Mouse (Mus musculus) monocyte, adult 5-6 weeks (primary cell): ENCODE data around the gene Ccnt1. TPM values are rescaled to one million over a fixed set of nuclear protein-coding genes. Genes with fewer than 3 reads are reported as not detected.
A peak's percentile ranks its signal among the peaks of the same experiment; 100 is the strongest.

Experiments
- ATAC-seq: fragments of 153-309, 156-312 bp; replicated peaks from 2 replicates; pipeline ENCODE4 v1.8.0; 2017; ENCODE audit warnings: mild to moderate bottlenecking; ENCODE audit not compliant: low TSS enrichment, insufficient number of reproducible peaks, severe bottlenecking, poor library complexity, low FRiP score
- total RNA-seq: library from RNA; stranded (forward); fragments of 200-1000, 200-491, 200-594 nt; gene quantifications from 3 replicates; pipeline ENCODE4 v1.2.3, GENCODE M21; 2017

Gene Ccnt1
- total RNA-seq, 1 experiment from 2014 or later, result 124 TPM

- ATAC-seq, result peak; percentile 91
These were observed 3.2 kb downstream of the Ccnt1 start for GRCm38 (mm10) chr15:98567278-98568134.

DNA sequence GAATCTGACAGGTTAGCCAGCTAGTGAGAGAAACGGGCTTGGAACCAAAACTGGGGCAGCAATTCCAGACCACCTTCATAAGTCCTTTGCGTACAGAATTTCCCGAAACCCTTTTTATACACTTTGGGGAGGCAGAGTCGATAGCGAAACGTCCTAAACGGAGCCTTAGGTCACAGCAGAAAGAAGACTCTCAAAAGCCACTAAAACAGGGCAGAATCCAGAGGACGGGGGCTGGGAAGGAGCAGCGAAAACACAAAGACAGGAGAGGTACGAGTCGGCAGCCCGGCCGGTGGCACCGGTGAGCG lies 3.8 kb downstream of the Ccnt1 start:
- ATAC-seq, result no peak; the same call in 1 of the 2 replicates

DNA sequence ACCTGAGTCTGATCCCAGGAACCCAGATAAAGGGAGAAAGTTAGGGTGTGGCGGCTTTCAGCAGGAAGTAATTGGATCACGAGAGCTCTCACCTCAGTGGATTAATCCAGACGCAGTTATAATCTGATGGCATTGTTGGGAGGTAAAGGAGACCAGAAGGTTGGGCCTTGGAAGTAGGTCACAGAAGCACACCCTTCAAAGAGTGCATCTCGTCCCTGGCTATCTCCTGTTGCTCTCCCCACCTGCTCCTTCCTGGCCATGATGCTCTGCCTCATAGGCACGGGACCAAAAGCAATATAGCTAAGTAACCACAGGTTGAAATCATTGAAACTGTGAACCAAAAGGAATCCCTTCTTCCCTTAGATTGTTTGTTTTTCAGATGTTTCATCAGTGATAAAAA lies 13.5 kb downstream of the Ccnt1 start:
- no peak for ATAC-seq

GRCm38 (mm10) chr15:98555881-98556280 lies 14.8 kb downstream of the Ccnt1 start:
- no peak for ATAC-seq

DNA sequence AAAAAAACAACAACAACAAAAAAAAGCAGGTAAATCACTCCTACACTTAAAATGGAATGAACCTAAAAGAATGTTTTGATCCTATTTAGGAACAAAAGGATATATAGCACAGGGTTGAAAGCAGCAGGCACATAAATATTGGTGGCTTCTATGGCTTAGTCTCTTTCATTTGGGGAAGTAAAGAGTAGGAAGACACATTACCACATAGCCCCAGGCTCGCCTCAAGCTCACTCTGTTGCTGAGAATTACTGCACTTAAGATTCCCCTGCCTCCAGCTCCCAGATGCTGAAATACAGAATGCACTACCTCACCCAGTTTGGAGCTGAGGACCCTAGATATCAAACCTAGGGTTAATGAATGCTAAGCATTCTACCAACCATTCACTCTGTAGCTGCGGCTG lies 18.0 kb downstream of the Ccnt1 start:
- no peak for ATAC-seq

DNA sequence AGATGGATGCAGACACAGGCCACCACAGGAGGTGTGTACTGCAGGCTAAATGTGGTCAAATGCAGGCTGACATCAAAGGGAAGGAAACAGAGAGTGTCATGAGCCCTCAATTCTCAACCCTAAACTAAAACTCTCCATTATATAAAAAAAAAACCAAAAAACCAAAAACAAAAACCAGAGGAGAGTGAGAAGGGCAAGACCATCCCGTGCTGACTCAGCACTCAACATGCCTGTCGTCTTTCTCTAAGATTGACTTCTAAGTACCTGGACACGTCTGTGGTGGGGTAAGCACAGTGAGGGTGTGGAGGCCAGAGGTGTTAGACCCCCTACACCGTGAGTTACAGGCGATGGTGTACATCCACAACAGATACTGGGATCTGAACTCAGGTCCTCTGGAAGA lies 23.9 kb downstream of the Ccnt1 start:
- ATAC-seq, result no peak

- no peak for ATAC-seq
These were observed 25.6 kb downstream of the Ccnt1 start for GRCm38 (mm10) chr15:98545151-98545550.

DNA sequence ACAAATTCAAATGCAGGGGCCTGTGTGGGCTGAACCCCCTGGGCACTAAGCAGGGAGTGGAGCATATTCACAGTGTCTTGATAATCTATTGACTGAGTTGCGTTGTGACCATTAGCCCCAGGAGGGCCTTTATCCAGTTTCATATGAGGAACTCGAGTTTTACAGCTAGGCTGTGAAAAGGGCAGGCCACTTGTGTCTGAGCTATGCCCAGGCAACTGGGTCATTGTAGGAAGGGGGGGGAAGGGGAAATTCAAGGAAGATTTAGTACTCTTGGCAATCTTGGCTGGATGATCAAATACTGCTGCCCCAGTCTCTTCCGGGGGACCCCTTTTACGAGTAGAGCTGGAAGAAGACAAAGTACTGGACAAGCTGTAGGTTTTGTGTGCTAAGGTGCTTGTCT lies 27.4 kb downstream of the Ccnt1 start:
- no peak for ATAC-seq

DNA sequence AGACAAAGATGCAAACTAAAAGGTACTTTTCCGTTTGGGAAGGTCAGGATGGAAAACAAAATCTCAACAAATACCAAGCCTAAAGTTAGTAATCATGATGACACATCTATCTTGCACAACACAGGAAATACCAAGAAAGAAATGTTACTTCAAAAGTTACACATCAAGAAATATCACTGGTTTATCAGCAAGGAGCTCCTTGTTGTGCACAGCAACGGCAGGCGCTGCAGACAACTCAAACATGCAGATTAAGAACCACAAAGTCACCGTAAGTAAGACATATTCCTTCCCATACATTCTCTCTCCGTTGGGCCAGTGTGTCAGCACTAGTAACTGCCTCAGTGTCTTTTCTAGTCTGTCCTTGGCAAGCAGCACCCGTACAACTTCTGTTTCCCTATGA lies 29.7 kb downstream of the Ccnt1 start:
- 0 out of 2 replicates have a peak, but pooled peaks have one; percentile 36 for ATAC-seq

GRCm38 (mm10) chr15:98537923-98538322 lies 32.8 kb downstream of the Ccnt1 start:
- no peak for ATAC-seq

DNA sequence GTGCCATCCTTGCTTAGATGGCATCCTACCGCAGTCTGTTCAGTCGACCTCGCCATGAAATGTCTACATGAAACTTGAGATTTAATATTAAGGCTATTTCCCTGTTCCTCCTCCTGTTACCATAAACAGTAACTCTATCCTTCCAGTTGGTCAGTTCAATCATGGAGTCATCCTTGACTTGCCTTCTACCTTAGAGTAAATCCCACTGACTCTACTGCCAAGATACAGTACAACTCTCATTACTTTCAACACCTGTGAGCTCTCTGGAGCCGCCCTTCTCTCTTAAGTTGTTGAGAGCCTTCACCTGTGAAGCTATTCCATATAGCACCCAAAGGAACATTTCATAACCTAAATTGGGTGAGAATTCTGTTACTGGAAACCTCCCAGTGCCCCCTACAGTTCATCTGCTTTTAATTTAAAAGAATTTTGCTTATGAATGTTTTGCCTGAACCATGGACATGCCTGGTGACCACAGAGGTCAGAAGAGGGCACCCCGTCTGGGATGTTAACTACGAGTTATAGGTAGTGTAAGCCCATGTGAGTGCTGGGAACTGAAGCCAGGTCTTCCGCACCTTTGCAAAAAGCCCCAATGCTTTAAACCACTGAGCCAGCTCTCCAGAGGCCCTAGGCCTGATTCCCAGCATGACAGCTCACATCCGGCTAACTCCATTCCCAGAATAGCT lies 33.8 kb downstream of the Ccnt1 start:
- ATAC-seq, result no peak

GRCm38 (mm10) chr15:98535921-98536320 lies 34.8 kb downstream of the Ccnt1 start:
- no peak for ATAC-seq

- peak; percentile 99 for ATAC-seq
These were observed 36.7 kb downstream of the Ccnt1 start, which contains the start of gene Kansl2 for GRCm38 (mm10) chr15:98533881-98534627. Gene Kansl2 (minus strand): TSS chr15:98534264.

GRCm38 (mm10) chr15:98533035-98533531 lies 37.6 kb downstream of the Ccnt1 start:
- no peak for ATAC-seq

DNA sequence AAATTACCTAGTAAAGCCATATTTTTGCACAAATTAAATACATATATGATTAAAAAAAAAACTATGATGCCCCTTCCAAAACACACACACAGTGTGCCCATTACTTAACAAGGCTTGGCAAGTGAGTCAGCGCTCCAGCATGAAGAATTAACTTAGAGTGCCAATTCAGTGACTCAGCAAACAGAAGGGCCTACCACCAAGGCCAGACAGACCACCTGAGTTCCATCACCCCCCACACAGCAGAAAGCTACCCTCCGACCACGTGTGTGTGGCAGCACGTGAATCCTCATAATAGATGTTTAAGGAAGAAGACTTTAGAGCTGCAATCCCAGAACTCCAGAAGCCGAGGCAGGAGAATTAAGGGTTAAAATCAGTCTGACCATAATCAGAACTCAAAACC lies 38.4 kb downstream of the Ccnt1 start:
- no peak for ATAC-seq

DNA sequence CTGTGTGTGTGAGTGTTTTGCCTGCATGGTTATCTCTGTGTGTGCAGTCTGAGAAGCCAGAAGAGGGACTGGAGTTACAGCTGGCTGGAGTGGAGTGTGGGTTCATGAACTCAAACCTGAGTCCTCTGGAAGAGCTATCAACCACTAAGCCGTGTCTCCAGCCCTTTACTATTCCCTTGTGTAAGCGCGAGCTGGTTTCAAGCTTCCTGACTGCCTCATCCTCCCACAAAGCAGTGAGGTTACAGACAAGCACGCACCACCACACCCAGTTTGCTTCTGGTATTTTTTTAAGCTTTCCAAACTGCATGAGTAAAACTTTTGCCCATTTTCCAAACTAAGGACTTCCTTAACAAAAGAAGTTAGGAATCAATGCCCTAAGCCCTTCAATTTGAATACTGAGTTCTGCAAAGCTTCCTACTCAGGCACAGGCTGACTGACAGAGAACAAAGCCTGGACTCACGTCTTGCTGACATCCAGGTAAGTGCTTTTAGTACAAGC lies 42.6 kb downstream of the Ccnt1 start:
- no peak for ATAC-seq

DNA sequence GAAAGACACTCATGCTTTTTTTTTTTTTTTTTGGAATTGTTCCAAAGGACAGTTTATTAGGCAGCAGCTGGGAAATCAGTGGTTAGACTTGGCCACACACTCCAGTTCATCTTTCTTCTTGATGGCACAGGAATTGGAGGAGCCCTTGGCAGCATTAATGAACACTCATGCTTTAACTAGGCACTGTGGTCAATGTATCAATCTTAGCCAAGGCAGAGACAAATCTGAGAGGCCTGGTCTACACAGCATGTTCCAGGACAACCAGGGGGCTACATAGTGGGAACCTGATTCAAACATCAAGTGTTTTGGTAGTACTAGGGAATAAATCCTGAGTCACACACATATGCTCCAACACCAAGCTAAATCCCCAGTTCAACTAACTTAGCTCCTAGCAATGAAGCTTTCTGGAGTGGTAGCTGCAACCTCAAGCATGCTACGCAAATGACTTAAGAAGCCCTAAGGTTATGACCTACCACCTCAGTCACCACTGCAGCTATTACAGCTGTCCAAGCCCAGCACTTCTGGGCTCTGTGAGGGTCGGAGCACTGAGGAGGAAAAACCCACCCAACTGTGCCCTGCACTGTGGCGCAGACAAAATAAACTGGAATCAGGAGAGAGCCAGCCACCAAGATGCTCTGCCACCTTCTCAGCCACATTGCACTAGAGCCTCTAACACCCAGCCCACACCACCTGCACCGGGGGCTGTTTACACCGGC lies 43.5 kb downstream of the Ccnt1 start:
- ATAC-seq, result no peak

- ATAC-seq, result no peak
These were observed 44.7 kb downstream of the Ccnt1 start for GRCm38 (mm10) chr15:98526057-98526456.

- ATAC-seq, result no peak
These were observed 49.5 kb downstream of the Ccnt1 start for GRCm38 (mm10) chr15:98521245-98521644.
